Mouse (Mus musculus) kidney, adult 10 weeks (tissue): Measurements from ENCODE around the gene Rhbdl2. TPM values are rescaled to one million over a fixed set of nuclear protein-coding genes. Genes with fewer than 3 reads are reported as not detected.

Source experiments
- polyA plus RNA-seq: library from polyadenylated mRNA; stranded (reverse); fragments of 350-450 nt; fragmentation: Illumina TruSeq; extraction: RNeasy Lipid Tissue Mini Kit (QIAGEN cat#74804); gene quantifications from one replicate; pipeline ENCODE4 v1.2.3, GENCODE M21; 2014; ENCODE audit warnings: low read depth, low replicate concordance

Gene Rhbdl2
- polyA plus RNA-seq, result 1.9 TPM

DNA sequence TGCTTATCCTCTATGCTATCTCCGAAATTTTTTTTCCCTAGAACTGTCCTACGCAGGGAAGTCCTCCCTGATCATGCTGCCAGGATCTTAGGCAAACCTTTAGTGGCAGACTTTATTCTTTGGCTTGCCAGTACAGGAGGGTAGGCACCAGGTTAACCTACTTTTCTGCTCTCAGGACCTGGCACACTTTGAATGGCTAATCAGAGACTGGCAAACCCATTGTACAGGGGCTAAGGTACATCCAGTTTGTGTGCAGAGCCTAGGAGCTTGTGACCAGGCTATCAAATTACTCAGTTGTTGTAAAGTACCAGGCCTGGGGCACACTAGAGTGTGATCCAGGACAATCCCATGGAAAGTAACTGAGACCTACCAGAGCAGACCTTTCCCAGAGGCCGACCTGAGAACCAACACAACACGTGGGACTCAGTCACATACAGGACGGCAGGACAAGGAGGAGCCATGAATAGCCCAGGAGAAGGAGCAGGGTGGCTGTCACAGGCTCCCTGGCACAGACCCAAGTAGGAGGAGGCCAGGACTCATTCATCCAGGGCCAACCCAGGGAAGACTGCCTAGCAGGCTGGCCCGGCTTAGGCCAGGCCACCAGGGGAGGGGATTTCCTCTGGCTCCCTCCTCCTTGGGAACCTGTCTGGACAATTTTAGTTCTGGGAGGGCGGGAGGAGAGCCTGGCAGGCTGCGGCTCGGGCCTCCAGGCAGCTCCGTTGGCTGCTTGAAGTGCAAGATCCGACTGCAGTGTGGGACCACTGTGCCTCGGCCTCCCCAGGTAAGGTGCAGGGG lies at the start of gene Rhbdl2:
TSS of gene Rhbdl2 (plus strand) at position 684 of the 795 bp plus-strand sequence.

DNA sequence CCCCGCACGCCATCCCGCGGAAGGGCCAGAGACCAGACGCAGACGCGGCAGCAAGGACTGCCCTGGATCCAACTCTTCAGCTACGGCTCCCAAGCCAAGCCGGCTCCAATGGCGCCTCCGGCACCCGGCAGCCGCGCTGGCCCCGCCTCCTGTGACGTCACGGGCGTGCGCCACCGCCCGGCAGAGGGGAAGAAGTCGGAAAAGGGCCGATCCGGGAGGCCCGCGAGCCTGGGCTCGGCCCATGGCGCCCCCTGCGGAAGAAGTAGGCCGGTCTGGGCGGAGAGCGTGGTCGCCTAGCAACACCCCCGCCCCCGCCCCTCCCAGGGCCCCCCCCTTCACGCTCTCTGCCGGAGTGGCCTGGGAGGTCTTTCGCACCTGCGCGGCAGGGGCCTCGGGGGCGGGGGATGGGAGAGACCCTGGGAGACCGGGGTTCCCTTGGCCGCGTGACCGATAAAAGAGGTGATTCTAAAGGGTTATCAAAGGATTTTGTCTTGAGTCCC lies 37.5 kb upstream of the Rhbdl2 start, which contains the start of gene Akirin1:
TSS of gene Akirin1 (minus strand) at position 194 of the 500 bp plus-strand sequence.

DNA sequence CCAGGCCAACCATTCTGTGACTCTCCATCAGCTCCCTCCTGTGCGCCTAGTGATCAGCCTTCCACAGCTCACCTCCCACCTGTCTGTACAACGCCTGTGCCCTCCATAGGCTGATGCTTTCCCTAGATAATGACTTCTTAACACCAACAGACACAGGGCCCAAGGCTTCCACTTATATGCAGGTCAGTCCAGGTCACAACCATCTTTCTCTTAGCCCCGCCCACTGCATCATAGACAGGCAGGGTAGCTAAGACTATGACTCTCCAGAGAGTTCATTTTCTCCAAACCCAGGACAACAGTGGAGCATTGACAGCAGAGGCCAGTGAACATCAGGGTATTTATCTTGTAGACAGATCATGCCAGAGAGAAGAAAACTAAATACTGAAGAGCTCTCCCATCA lies 71.7 kb downstream of the Rhbdl2 start, which contains the start of gene 4933427I04Rik:
TSS of gene 4933427I04Rik (plus strand) at position 301 of the 400 bp plus-strand sequence.

Other genes with a start within 250 kb of the Rhbdl2 start
- 149 TPM for gene Macf1, start 103.5 kb upstream of the Rhbdl2 start, polyA plus RNA-seq
- gene Ndufs5, start 69.7 kb upstream of the Rhbdl2 start, polyA plus RNA-seq, result 26.6 TPM
- 63.6 TPM for gene Akirin1, start 37.5 kb upstream of the Rhbdl2 start, polyA plus RNA-seq
- not detected for gene 4933427I04Rik, start 71.8 kb downstream of the Rhbdl2 start, polyA plus RNA-seq
- gene Mycbp, start 117.0 kb downstream of the Rhbdl2 start, polyA plus RNA-seq, result 89.3 TPM
- 259 TPM for gene Rragc, start 129.6 kb downstream of the Rhbdl2 start, polyA plus RNA-seq
- gene 4930535I16Rik, start 130.1 kb downstream of the Rhbdl2 start, polyA plus RNA-seq, result not detected